Mouse (Mus musculus): ENCODE measurements around the gene Dap. TPM values are rescaled to one million over a fixed set of nuclear protein-coding genes. Genes with fewer than 3 reads are reported as not detected.

Gene Dap
- polyA plus RNA-seq, 1 experiment from 2014 or later, result 127 TPM

DNA sequence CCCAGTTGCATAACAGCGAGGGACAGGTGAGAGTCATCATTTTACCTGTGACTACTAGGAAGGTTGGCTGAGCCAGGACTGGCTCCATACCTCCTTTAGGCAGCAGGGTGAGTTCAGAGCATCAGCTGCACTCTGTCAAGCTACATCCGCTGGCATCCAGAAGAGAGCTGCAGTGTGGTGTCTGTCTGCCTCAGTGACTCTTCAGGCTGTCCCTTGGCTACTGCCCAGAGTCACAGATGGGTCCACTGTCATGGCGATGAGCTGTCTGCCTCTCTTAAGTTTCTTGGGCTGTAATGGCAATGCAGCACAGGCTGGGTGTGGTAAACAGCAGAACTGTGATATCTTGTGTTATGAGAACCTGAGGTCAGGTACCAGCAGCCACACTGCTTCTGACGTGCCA is 16.1 kb downstream of the Dap start:
- Histone ChIP-seq H3K27me3 (ENCODE audit: insufficient read depth, low read length) (no peaks in the 10 kb centered on the region), H3K27ac (no peak overlapping the region), H3K9me3 (replicated peaks; ENCODE audit: low read length) (no peaks in the 10 kb centered on the region; the same call in 1 of the 2 replicates), H3K4me3 (replicated peaks; ENCODE audit: low read depth, low read length) (no peak overlapping the region), H3K4me1 (replicated peaks; ENCODE audit: insufficient read depth, low read length) (0 out of 2 replicates have a peak, but pooled peaks cover 3% of the 10 kb centered on the region), H3K9ac (ENCODE audit: low read depth, low read length) (no peak overlapping the region), H3K36me3 (ENCODE audit: insufficient read depth, low read length) (peaks cover 7% of the 10 kb centered on the region), H3K4me2 (ENCODE audit: low read length) (no peak overlapping the region)
- ATAC-seq (replicated peaks; ENCODE audit: low FRiP score, low read depth), result no peak
- no peak for DNase-seq (ENCODE audit: low spot score)
- TF ChIP-seq CTCF (IDR thresholded peaks at IDR 0.05; ENCODE audit: low read depth), result no peak
- WGBS, result 92% methylated on average over 4 of the region's 4 CpGs

DNA sequence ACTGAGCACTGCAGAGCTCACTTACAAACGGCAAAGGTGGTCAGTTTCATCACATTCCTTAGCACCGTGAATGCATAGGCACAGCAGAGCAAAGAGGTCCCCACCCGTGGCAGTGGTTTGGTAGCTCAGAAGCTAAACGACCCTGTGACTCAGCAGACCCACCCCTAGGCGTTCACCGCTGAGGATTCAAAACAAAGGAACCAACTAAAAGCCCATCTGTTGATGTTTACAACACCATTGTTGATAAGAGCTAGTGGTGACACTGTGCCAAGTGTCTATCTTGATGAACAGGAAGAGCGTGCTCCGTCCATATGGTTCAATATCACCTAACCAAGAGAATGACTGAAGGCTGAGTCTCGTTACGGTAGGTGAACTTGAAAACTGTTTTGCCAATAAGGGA is 19.1 kb downstream of the Dap start:
- TF ChIP-seq CTCF (IDR thresholded peaks at IDR 0.05; ENCODE audit: low read depth), result no peak
- peaks cover 7% of the 10 kb centered on the region for H3K36me3 ChIP-seq (ENCODE audit: insufficient read depth, low read length)

DNA sequence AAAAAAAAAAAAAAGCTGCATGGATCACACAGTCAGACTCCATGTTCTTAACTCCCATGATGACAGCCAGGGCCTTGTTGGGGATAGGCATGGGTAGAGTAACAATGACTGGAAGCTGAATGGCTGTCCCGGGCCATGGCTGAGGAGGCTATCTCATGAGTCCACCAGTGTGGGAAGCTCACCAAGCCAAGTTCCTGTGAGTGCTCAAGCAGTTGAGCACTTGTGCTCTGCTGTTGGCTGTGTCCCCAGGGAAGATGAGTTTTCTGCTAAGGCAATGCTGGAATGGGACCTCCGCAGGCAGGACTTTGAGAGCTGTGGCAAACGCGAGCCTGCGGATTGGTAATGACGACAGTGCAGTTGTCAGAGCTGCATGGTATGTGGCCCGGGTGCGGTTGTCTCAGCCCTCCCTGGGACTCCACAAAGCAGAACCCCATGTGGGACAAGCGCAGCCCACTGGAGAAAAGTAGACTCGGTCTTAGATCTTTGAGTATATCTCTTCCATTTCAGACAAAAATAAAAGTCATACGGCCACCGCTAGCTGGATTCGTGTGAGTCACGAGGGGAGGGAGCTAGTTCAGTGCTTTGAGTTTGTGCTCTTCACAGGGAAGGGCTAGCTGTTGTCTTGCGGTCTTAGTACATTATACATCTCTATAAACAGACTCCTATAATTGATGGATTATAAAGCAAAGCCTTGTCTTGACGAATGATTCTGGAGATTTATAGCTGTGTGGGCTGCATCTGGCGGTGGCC is 20.8 kb downstream of the Dap start:
- H3K9ac ChIP-seq (ENCODE audit: low read depth, low read length), result no peak overlapping the region
- peaks cover 7% of the 10 kb centered on the region for H3K36me3 ChIP-seq (ENCODE audit: insufficient read depth, low read length)
- no peaks in the 10 kb centered on the region for H3K27me3 ChIP-seq (ENCODE audit: insufficient read depth, low read length)
- peaks cover 7% of the 10 kb centered on the region; the same call in 1 of the 2 replicates for H3K4me1 ChIP-seq (replicated peaks; ENCODE audit: insufficient read depth, low read length)
- DNase-seq (ENCODE audit: low spot score) (no peak), ATAC-seq (replicated peaks; ENCODE audit: low FRiP score, low read depth) (no peak)
- no peaks in the 10 kb centered on the region; the same call in 1 of the 2 replicates for H3K9me3 ChIP-seq (replicated peaks; ENCODE audit: low read length)
- WGBS, result 86% methylated on average over 17 of the region's 17 CpGs
- H3K4me3 ChIP-seq (replicated peaks; ENCODE audit: low read depth, low read length), result no peak overlapping the region
- no peak overlapping the region for H3K4me2 ChIP-seq (ENCODE audit: low read length)
- no peak overlapping the region for H3K27ac ChIP-seq
- no peak for TF ChIP-seq CTCF (IDR thresholded peaks at IDR 0.05; ENCODE audit: low read depth)

More for the DNA sequence above, 19.1 kb downstream of the Dap start:
- no peak overlapping the region for H3K9ac ChIP-seq (ENCODE audit: low read depth, low read length)
- no peak overlapping the region for H3K27ac ChIP-seq
- H3K4me3 ChIP-seq (replicated peaks; ENCODE audit: low read depth, low read length), result no peak overlapping the region
- peaks cover 2% of the 10 kb centered on the region; the same call in 1 of the 2 replicates for H3K4me1 ChIP-seq (replicated peaks; ENCODE audit: insufficient read depth, low read length)
- H3K27me3 ChIP-seq (ENCODE audit: insufficient read depth, low read length), result no peaks in the 10 kb centered on the region
- WGBS, result 70% methylated on average over 10 of the region's 10 CpGs
- ATAC-seq (replicated peaks; ENCODE audit: low FRiP score, low read depth) (no peak), DNase-seq (ENCODE audit: low spot score) (no peak)
- no peaks in the 10 kb centered on the region; the same call in 1 of the 2 replicates for H3K9me3 ChIP-seq (replicated peaks; ENCODE audit: low read length)
- no peak overlapping the region for H3K4me2 ChIP-seq (ENCODE audit: low read length)

DNA sequence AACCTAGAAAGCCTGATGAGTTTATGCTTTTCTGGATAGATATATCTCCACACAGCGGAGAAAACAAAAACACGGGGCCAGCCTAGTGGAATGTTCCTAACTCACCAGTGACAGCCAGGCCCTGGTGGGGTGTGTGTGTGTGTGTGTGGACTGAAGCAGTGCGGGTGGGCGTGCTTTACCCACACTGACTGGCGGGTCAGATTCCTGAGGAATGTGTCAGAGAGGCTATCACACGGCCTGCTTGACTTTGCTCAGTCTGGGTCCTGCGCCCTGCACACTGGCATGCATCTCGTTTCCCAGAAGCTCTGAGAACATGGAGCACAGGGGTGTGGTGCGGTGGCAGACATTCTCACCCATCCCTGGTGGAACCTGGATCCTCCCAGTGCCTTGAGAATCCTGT is 21.8 kb downstream of the Dap start:
- Histone ChIP-seq H3K4me2 (ENCODE audit: low read length) (no peak overlapping the region), H3K9ac (ENCODE audit: low read depth, low read length) (no peak overlapping the region), H3K4me1 (replicated peaks; ENCODE audit: insufficient read depth, low read length) (peaks cover 7% of the 10 kb centered on the region; the same call in 1 of the 2 replicates), H3K9me3 (replicated peaks; ENCODE audit: low read length) (no peaks in the 10 kb centered on the region; the same call in 1 of the 2 replicates), H3K27ac (no peak overlapping the region), H3K36me3 (ENCODE audit: insufficient read depth, low read length) (peaks cover under 1% of the 10 kb centered on the region), H3K27me3 (ENCODE audit: insufficient read depth, low read length) (no peaks in the 10 kb centered on the region), H3K4me3 (replicated peaks; ENCODE audit: low read depth, low read length) (no peak overlapping the region)
- no peak for DNase-seq (ENCODE audit: low spot score)
- peak; percentile 70; the same call in 1 of the 2 replicates for ATAC-seq (replicated peaks; ENCODE audit: low FRiP score, low read depth)
- WGBS, result 56% methylated on average over 9 of the region's 9 CpGs
- no peak for TF ChIP-seq CTCF (IDR thresholded peaks at IDR 0.05; ENCODE audit: low read depth)

DNA sequence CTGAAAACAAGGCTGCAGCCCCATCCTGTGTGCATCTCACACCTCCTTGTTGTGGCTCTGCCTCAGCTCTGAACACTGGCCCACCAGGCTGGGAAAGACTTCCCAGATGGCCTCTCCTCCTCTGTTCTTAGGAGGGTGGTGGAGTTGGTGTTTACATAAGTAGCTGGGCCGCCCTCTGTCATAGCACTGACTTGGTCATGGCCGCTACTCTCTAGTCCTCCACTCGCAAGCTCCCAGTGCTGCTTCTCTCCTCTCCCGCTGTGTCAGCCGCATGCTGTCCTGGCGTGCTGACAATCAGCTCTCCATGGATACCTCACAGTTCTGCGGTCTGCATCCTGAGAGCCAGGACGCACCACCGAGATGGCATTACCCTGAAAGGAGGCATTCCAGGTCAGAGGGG is 22.9 kb downstream of the Dap start:
- H3K4me2 ChIP-seq (ENCODE audit: low read length), result no peak overlapping the region
- WGBS, result 74% methylated on average over 9 of the region's 9 CpGs
- peaks cover 7% of the 10 kb centered on the region; the same call in 1 of the 2 replicates for H3K4me1 ChIP-seq (replicated peaks; ENCODE audit: insufficient read depth, low read length)
- no peak overlapping the region for H3K27ac ChIP-seq
- H3K9me3 ChIP-seq (replicated peaks; ENCODE audit: low read length), result no peaks in the 10 kb centered on the region
- H3K4me3 ChIP-seq (replicated peaks; ENCODE audit: low read depth, low read length), result no peak overlapping the region
- no peaks in the 10 kb centered on the region; the same call in 1 of the 2 replicates for H3K36me3 ChIP-seq (ENCODE audit: insufficient read depth, low read length)
- ATAC-seq (replicated peaks; ENCODE audit: low FRiP score, low read depth) (no peak), DNase-seq (ENCODE audit: low spot score) (no peak)
- H3K9ac ChIP-seq (ENCODE audit: low read depth, low read length), result no peak overlapping the region
- TF ChIP-seq CTCF (IDR thresholded peaks at IDR 0.05; ENCODE audit: low read depth), result no peak
- H3K27me3 ChIP-seq (ENCODE audit: insufficient read depth, low read length), result no peaks in the 10 kb centered on the region

DNA sequence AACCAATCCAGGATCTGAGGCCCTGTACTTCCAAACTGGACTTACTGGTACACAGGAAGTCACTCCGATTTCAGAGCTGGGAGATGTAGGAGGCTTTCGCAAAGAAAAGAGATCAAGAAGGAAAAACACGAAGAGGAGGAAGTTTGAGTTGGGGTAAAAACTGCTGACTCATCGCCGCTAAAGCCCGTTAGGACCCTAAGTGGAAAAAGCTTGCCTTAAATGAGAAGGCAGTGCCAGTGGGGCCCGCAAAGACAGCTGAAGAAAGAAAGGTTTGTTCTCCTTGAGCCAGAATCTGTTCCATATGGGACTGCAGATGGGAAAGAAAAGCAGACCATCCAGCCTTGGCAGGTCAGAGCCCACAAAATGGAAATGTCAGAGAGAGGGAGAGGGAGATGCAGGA is 24.8 kb downstream of the Dap start:
- TF ChIP-seq CTCF (IDR thresholded peaks at IDR 0.05; ENCODE audit: low read depth), result no peak
- H3K27ac ChIP-seq, result no peak overlapping the region
- no peak for DNase-seq (ENCODE audit: low spot score)

More for the DNA sequence above, 24.8 kb downstream of the Dap start:
- no peaks in the 10 kb centered on the region for H3K27me3 ChIP-seq (ENCODE audit: insufficient read depth, low read length)
- no peak for ATAC-seq (replicated peaks; ENCODE audit: low FRiP score, low read depth)
- 69% methylated on average over 7 of the region's 7 CpGs for WGBS
- H3K4me3 ChIP-seq (replicated peaks; ENCODE audit: low read depth, low read length), result no peak overlapping the region
- H3K9me3 ChIP-seq (replicated peaks; ENCODE audit: low read length), result no peaks in the 10 kb centered on the region
- H3K36me3 ChIP-seq (ENCODE audit: insufficient read depth, low read length), result no peaks in the 10 kb centered on the region
- H3K4me2 ChIP-seq (ENCODE audit: low read length), result no peak overlapping the region
- H3K9ac ChIP-seq (ENCODE audit: low read depth, low read length), result no peak overlapping the region
- peaks cover 7% of the 10 kb centered on the region; the same call in 1 of the 2 replicates for H3K4me1 ChIP-seq (replicated peaks; ENCODE audit: insufficient read depth, low read length)
